Mouse (Mus musculus) CH12.LX (cell line): ENCODE data around the gene Serbp1. TPM values are rescaled to one million over a fixed set of nuclear protein-coding genes. Genes with fewer than 3 reads are reported as not detected.

Experiments used
- DNase-seq: peaks from one replicate; pipeline ENCODE4 v3.0.0-alpha.2; 2013; ENCODE audit errors: extremely low read depth
- H3K27ac ChIP-seq: 2 replicates; pipeline ENCODE4 v1.5.1; 2012; ENCODE audit warnings: low read depth, mild to moderate bottlenecking, control low read depth, moderate library complexity; ENCODE audit not compliant: insufficient read depth
- H3K27me3 ChIP-seq: replicated peaks from 2 replicates; pipeline ENCODE3; 2012; ENCODE audit warnings: inconsistent platforms
- H3K36me3 ChIP-seq, 2 experiments: replicated peaks in 1 of 2; 2 replicates each; pipeline versions ENCODE3 to v1.6.1; 2012; ENCODE audit warnings: inconsistent platforms in 1 of 2, low read length in 1 of 2, mild to moderate bottlenecking in 1 of 2, mixed read lengths in 1 of 2, moderate library complexity in 1 of 2; ENCODE audit not compliant: control insufficient read depth in 1 of 2, insufficient read depth in 1 of 2
- H3K4me1 ChIP-seq, 2 experiments: 2 replicates each; pipeline ENCODE4 v1.6.1; 2012; ENCODE audit warnings: inconsistent platforms in 1 of 2, moderate library complexity in 1 of 2; ENCODE audit not compliant: insufficient read depth in 2 of 2, control insufficient read depth in 1 of 2
- H3K4me2 ChIP-seq: 2 replicates; pipeline ENCODE4 v1.6.1; 2012; ENCODE audit warnings: low read depth, mild to moderate bottlenecking, control low read depth; ENCODE audit not compliant: poor library complexity, insufficient read depth, severe bottlenecking
- H3K4me3 ChIP-seq, 3 experiments: fragments of 150-350 bp in 1 of 3; sonication (generic) in 1 of 3; replicated peaks in 1 of 3; 2 replicates each; pipeline versions ENCODE3 to v1.5.1; 2011 to 2012; ENCODE audit warnings: low read depth in 2 of 3, low read length in 2 of 3, mild to moderate bottlenecking in 2 of 3, moderate library complexity in 2 of 3, control low read depth in 1 of 3, improper control_type of control experiment in 1 of 3, inconsistent platforms in 1 of 3, mixed read lengths in 1 of 3; ENCODE audit not compliant: poor library complexity in 1 of 3
- H3K79me2 ChIP-seq: replicated peaks from 2 replicates; pipeline ENCODE4 v1.6.1; 2012; ENCODE audit warnings: mild to moderate bottlenecking, moderate library complexity; ENCODE audit not compliant: control insufficient read depth, poor library complexity, insufficient read depth, severe bottlenecking; ENCODE audit errors: extremely low read depth
- H3K9ac ChIP-seq: 2 replicates; pipeline ENCODE4 v1.6.1; 2012; ENCODE audit warnings: low read depth, mild to moderate bottlenecking, control low read depth, moderate library complexity; ENCODE audit not compliant: insufficient read depth
- H3K9me3 ChIP-seq: replicated peaks from 2 replicates; pipeline ENCODE3; 2012; ENCODE audit warnings: low read length, inconsistent platforms, mixed read lengths
- BHLHE40 ChIP-seq: IDR thresholded peaks from 2 replicates; pipeline ENCODE4 v1.6.1; 2011; ENCODE audit warnings: mild to moderate bottlenecking, low read depth, low read length, improper control_type of control experiment
- CHD1 ChIP-seq: IDR thresholded peaks from 2 replicates; pipeline ENCODE4 v1.6.1; 2012; ENCODE audit warnings: low read depth, low read length, improper control_type of control experiment, inconsistent platforms
- E2F4 ChIP-seq: IDR thresholded peaks from 2 replicates; pipeline ENCODE4 v1.6.1; 2011; ENCODE audit warnings: low read depth, low read length, improper control_type of control experiment; ENCODE audit not compliant: insufficient replicate concordance
- EP300 ChIP-seq: IDR thresholded peaks from 2 replicates; pipeline ENCODE4 v1.6.1; 2011; ENCODE audit warnings: low read length, improper control_type of control experiment
- GABPA ChIP-seq: IDR thresholded peaks from 2 replicates; pipeline ENCODE4 v1.6.1; 2012; ENCODE audit warnings: low read depth, low read length, improper control_type of control experiment, inconsistent platforms; ENCODE audit not compliant: insufficient replicate concordance
- HCFC1 ChIP-seq: IDR thresholded peaks from 2 replicates; pipeline ENCODE4 v1.6.1; 2012; ENCODE audit warnings: low read depth, mild to moderate bottlenecking, inconsistent platforms, low read length, improper control_type of control experiment
- JUN ChIP-seq: IDR thresholded peaks from 2 replicates; pipeline ENCODE4 v1.6.1; 2011; ENCODE audit warnings: low read depth, mild to moderate bottlenecking, low read length, improper control_type of control experiment, moderate library complexity; ENCODE audit not compliant: insufficient read depth
- JUND ChIP-seq: conservative IDR thresholded peaks from 2 replicates; pipeline ENCODE4 v1.6.1; 2011; ENCODE audit warnings: low read depth, low read length, improper control_type of control experiment
- KAT2A ChIP-seq: IDR thresholded peaks from 2 replicates; pipeline ENCODE4 v1.6.1; 2012; ENCODE audit warnings: low read length, improper control_type of control experiment, inconsistent platforms; ENCODE audit not compliant: insufficient replicate concordance
- MAFK ChIP-seq: IDR thresholded peaks from 2 replicates; pipeline ENCODE4 v1.6.1; 2011; ENCODE audit warnings: low read length, improper control_type of control experiment; ENCODE audit not compliant: insufficient replicate concordance
- MAX ChIP-seq: IDR thresholded peaks from 2 replicates; pipeline ENCODE4 v1.6.1; 2011; ENCODE audit warnings: low read length, improper control_type of control experiment
- MAZ ChIP-seq: IDR thresholded peaks from 2 replicates; pipeline ENCODE4 v1.6.1; 2012; ENCODE audit warnings: low read depth, mild to moderate bottlenecking, inconsistent platforms, low read length, improper control_type of control experiment, moderate library complexity
- MEF2A ChIP-seq: IDR thresholded peaks from 2 replicates; pipeline ENCODE4 v1.6.1; 2014; ENCODE audit warnings: low read depth, mild to moderate bottlenecking, inconsistent platforms, low read length, improper control_type of control experiment, borderline replicate concordance
- MXI1 ChIP-seq: IDR thresholded peaks from 2 replicates; pipeline ENCODE4 v1.6.1; 2011; ENCODE audit warnings: mild to moderate bottlenecking, low read depth, low read length, improper control_type of control experiment
- MYC ChIP-seq: IDR thresholded peaks from 2 replicates; pipeline ENCODE4 v1.6.1; 2011; ENCODE audit warnings: low read depth, mild to moderate bottlenecking, improper control_type of control experiment, low read length
- NELFE ChIP-seq: IDR thresholded peaks from 2 replicates; pipeline ENCODE4 v1.6.1; 2011; ENCODE audit warnings: low read depth, low read length, improper control_type of control experiment
- PAX5 ChIP-seq: IDR thresholded peaks from 2 replicates; pipeline ENCODE4 v1.6.1; 2012; ENCODE audit warnings: low read length, inconsistent platforms, mixed read lengths
- POLR2AphosphoS2 ChIP-seq: IDR thresholded peaks from 2 replicates; pipeline ENCODE4 v1.6.1; 2011; ENCODE audit warnings: low read depth, low read length, improper control_type of control experiment
- RAD21 ChIP-seq: IDR thresholded peaks from 2 replicates; pipeline ENCODE4 v1.6.1; 2011; ENCODE audit warnings: low read depth, mild to moderate bottlenecking, low read length, improper control_type of control experiment, moderate library complexity
- RCOR1 ChIP-seq: conservative IDR thresholded peaks from 2 replicates; pipeline ENCODE4 v1.6.1; 2012; ENCODE audit warnings: low read depth, mild to moderate bottlenecking, inconsistent platforms, low read length, improper control_type of control experiment
- ZMIZ1 ChIP-seq: IDR thresholded peaks from 2 replicates; pipeline ENCODE4 v1.6.1; 2012; ENCODE audit warnings: low read depth, mild to moderate bottlenecking, inconsistent platforms, low read length, improper control_type of control experiment
- ZNF384 ChIP-seq: IDR thresholded peaks from 2 replicates; pipeline ENCODE4 v1.6.1; 2012; ENCODE audit warnings: low read depth, low read length, improper control_type of control experiment, inconsistent platforms
- dilution Hi-C: fragments of 300-500 bp; cut with MboI; formaldehyde crosslinking; loops from 2 replicates; pipeline ENCODE4 v1.14.3; 2020; ENCODE audit warnings: low sequenced_read_pairs; ENCODE audit not compliant: extremely low pct_unique_long_range_greater_than_20kb, extremely low pct_ligation_motif_present
- in situ Hi-C: fragments of 300-500 bp; cut with MboI; formaldehyde crosslinking; loops from 3 replicates; pipeline ENCODE4 v1.14.3; 2019; ENCODE audit warnings: low sequenced_read_pairs, low pct_ligation_motif_present, low pct_unique_long_range_greater_than_20kb, mixed read lengths
- polyA plus RNA-seq: library from polyadenylated mRNA; unstranded; fragments of >175 nt; gene quantifications from 2 replicates; pipeline ENCODE4 v1.2.1, GENCODE M21; 2012; ENCODE audit warnings: low read depth; ENCODE audit not compliant: insufficient read length
- total RNA-seq, 2 experiments: library from RNA; depleted of rRNA; stranded (reverse); fragments of 300-350 nt in 1 of 2; fragments of >200 nt in 1 of 2; gene quantifications; 2 replicates each; pipeline ENCODE4 v1.2.3; 2012 to 2014

Gene Serbp1
- total and polyA plus RNA-seq, 3 experiments, result 828 to 2,454 (median 835) TPM

- in situ Hi-C loops, result no loop called here
- H3K9me3 ChIP-seq, result no peaks in the 10 kb centered on the region
- H3K4me2 ChIP-seq, result no peak overlapping the region
- no peaks in the 10 kb centered on the region for H3K36me3 ChIP-seq
- dilution Hi-C loops, result no loop called here
- no peak for DNase-seq
- H3K4me1 ChIP-seq, result no peaks in the 10 kb centered on the region
- H3K79me2 ChIP-seq, result no peaks in the 10 kb centered on the region
- TF ChIP-seq MEF2A (no peak), MAX (no peak), EP300 (no peak), JUN (no peak), E2F4 (no peak), CHD1 (no peak), POLR2AphosphoS2 (no peak), MYC (no peak), MXI1 (no peak), HCFC1 (no peak), RCOR1 (no peak), ZMIZ1 (no peak), PAX5 (no peak)
- H3K9ac ChIP-seq, result no peak overlapping the region
- H3K27ac ChIP-seq, result no peak overlapping the region
- H3K4me3 ChIP-seq, result no peak overlapping the region
- H3K27me3 ChIP-seq, result no peaks in the 10 kb centered on the region
These were observed 6.5 kb downstream of the Serbp1 start for GRCm38 (mm10) chr6:67244451-67244850.

GRCm38 (mm10) chr6:67251095-67251494 lies 13.1 kb downstream of the Serbp1 start:
- dilution Hi-C loops, result no loop called here
- Histone ChIP-seq H3K9me3 (no peaks in the 10 kb centered on the region), H3K4me1 (no peaks in the 10 kb centered on the region), H3K4me2 (no peak overlapping the region), H3K36me3 (no peaks in the 10 kb centered on the region), H3K79me2 (no peaks in the 10 kb centered on the region), H3K27me3 (no peaks in the 10 kb centered on the region), H3K27ac (no peak overlapping the region), H3K9ac (no peak overlapping the region)
- no peak for DNase-seq
- in situ Hi-C loops, result no loop called here
- no peak for TF ChIP-seq JUN
- TF ChIP-seq MYC, result no peak
- no peak for TF ChIP-seq MEF2A
- TF ChIP-seq RAD21, result no peak
- no peak for TF ChIP-seq ZNF384
- no peak for TF ChIP-seq PAX5
- no peak for TF ChIP-seq EP300
- TF ChIP-seq HCFC1, result no peak
- no peak for TF ChIP-seq RCOR1
- TF ChIP-seq MAX, result no peak
- TF ChIP-seq MAFK, result no peak
- TF ChIP-seq MAZ, result no peak
- no peak for TF ChIP-seq GABPA
- no peak for TF ChIP-seq KAT2A
- TF ChIP-seq BHLHE40, result no peak
- TF ChIP-seq NELFE, result no peak
- no peak for TF ChIP-seq JUND
- TF ChIP-seq, all 38 proteins: peak for 0
- no peak overlapping the region for H3K4me3 ChIP-seq
